Mouse (Mus musculus) embryonic fibroblast, embryonic 13.5 days (primary cell): ENCODE data around the gene Idh1.

Source experiments
- CTCF ChIP-seq: IDR thresholded peaks from 2 replicates; pipeline ENCODE4 v1.5.1; 2011; ENCODE audit warnings: mild to moderate bottlenecking, control low read depth, low read length, moderate library complexity, borderline replicate concordance; ENCODE audit not compliant: insufficient read depth
- POLR2A ChIP-seq: IDR thresholded peaks from 2 replicates; pipeline ENCODE4 v1.6.1; 2011; ENCODE audit warnings: low read depth, mild to moderate bottlenecking, control low read depth, low read length, moderate library complexity

DNA sequence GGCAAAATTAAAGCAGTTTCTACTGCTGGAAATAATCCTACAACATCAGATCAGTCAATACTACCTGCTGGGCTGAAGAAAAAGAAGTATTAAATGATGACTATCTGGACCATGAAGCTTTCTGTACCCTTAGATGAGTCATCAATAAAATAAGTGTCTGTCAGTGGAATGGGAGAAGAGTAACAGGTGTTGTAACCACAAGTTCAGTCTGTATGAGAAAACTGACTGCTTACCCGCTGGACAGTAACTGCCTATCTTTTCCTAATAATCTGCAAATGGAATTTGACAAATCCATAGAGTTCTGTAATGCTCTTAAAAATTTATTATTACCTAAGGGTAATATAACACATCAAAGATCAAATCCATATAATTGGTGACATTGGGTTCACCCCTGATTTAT is 31.7 kb upstream of the Idh1 start:
- TF ChIP-seq CTCF, result no peak
- no peak for TF ChIP-seq POLR2A
